Mouse (Mus musculus): ENCODE data around the gene Cd55b. TPM values are rescaled to one million over a fixed set of nuclear protein-coding genes. Genes with fewer than 3 reads are reported as not detected.
"Not testable (repeated sequence)": the region's sequence is repeated elsewhere in the genome, so short reads cannot be mapped to it uniquely, and the experiment has no call there.

The Cd55b gene
- polyA plus RNA-seq (2014; fragmentation: Nextera tagmentation; extraction: Ambion mirVana), result not detected in 2 replicates

DNA sequence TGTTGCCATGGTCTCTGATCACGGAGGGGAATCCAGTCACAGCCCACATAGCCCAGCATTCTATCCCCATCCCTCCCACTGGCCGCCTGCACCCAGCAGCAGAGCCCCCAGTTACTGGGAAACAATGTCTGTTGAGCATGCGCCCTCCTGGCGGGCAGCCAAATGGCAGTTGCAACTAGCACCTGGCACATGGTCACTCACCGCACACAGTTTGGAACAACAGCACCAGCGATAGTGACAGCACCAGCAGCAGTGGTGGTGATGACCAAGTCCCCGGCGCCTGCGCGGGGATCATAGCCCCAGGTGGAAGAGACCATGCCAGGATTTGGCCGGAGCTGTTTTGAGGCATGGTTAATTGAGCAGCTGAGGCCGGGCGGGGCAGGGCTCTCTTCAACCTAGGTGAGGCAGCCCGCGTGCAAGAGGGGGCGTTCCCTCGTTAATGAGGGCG is at the start of gene Cd55b:
TSS of gene Cd55b (minus strand) at position 346 of the 448 bp plus-strand sequence.
- Histone ChIP-seq H3K4me3 (ENCODE audit: low read depth, low read length) (no peak within 1 kb of the TSS), H3K36me3 (ENCODE audit: control insufficient read depth, insufficient read depth, low read length) (no peaks in the 10 kb centered on the region), H3K27me3 (replicated peaks; ENCODE audit: control insufficient read depth, insufficient read depth, low read length) (no peaks in the 10 kb centered on the region), H3K4me2 (ENCODE audit: low read length) (no peak within 1 kb of the TSS; the same call in 1 of the 2 replicates), H3K9me3 (replicated peaks; ENCODE audit: control insufficient read depth, low read length) (no peaks in the 10 kb centered on the region), H3K27ac (ENCODE audit: low read depth, low read length) (no peak within 1 kb of the TSS), H3K4me1 (ENCODE audit: control insufficient read depth, insufficient read depth, low read length) (no peaks in the 10 kb centered on the region), H3K9ac (ENCODE audit: low read length) (no peak within 1 kb of the TSS)
- ATAC-seq (peak; percentile 72), DNase-seq (ENCODE audit: low spot score) (peak; percentile 48)
- WGBS, result 59% methylated on average over 18 of the region's 18 CpGs

DNA sequence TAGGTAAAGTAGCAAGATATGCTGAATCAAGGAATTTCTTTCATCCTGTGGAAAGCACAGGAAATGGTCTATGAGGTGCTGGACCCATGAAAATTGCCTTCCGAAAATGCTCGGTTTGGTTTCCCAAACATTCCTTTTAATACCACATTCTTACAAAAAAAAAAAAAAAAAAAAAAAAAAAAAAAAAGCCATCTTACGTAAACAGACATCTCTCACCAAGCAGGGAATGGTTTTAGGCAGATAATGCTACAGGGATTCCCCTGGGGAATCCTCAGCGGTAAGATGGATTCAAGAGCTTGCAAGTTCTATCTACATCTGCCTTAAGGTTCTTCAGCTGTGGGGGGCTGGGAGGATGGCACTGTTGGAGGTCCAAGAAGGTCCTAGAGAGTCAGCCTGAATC is 47.3 kb upstream of the Cd55b start:
- H3K4me1 ChIP-seq (ENCODE audit: control insufficient read depth, insufficient read depth, low read length), result no peaks in the 10 kb centered on the region
- 92% methylated on average over 4 of the region's 4 CpGs for WGBS
- H3K36me3 ChIP-seq (ENCODE audit: control insufficient read depth, insufficient read depth, low read length), result no peaks in the 10 kb centered on the region
- no peak overlapping the region for H3K9ac ChIP-seq (ENCODE audit: low read length)
- H3K4me2 ChIP-seq (ENCODE audit: low read length), result no peak overlapping the region
- no peaks in the 10 kb centered on the region for H3K27me3 ChIP-seq (replicated peaks; ENCODE audit: control insufficient read depth, insufficient read depth, low read length)
- H3K27ac ChIP-seq (ENCODE audit: low read depth, low read length), result no peak overlapping the region
- DNase-seq (ENCODE audit: low spot score) (no peak), ATAC-seq (no peak)
- H3K9me3 ChIP-seq (replicated peaks; ENCODE audit: control insufficient read depth, low read length), result no peaks in the 10 kb centered on the region
- no peak overlapping the region for H3K4me3 ChIP-seq (ENCODE audit: low read depth, low read length)

DNA sequence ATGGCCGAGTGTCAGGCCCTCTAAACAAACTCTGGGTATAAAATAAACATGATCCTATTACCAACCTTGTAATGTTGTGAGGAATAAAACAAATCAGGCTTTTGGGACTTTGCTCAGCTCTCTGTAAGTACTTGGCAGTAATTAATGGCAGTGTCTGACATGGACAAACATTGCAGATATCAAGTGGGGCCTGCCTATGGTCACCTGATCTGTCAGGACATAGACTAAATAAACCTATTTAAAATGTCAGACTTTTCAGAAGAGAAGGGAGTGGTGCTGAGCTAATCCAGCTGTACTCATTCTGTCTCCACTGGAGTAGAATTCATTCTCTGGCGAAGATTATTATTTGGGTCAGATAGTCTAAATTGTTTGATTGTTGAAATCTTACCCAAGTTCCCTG is 44.6 kb upstream of the Cd55b start:
- Histone ChIP-seq H3K27ac (ENCODE audit: low read depth, low read length) (no peak overlapping the region), H3K9ac (ENCODE audit: low read length) (no peak overlapping the region), H3K4me2 (ENCODE audit: low read length) (no peak overlapping the region), H3K4me1 (ENCODE audit: control insufficient read depth, insufficient read depth, low read length) (no peaks in the 10 kb centered on the region), H3K4me3 (ENCODE audit: low read depth, low read length) (no peak overlapping the region), H3K36me3 (ENCODE audit: control insufficient read depth, insufficient read depth, low read length) (no peaks in the 10 kb centered on the region), H3K27me3 (replicated peaks; ENCODE audit: control insufficient read depth, insufficient read depth, low read length) (no peaks in the 10 kb centered on the region), H3K9me3 (replicated peaks; ENCODE audit: control insufficient read depth, low read length) (no peaks in the 10 kb centered on the region)
- 83% methylated on average over 2 of the region's 2 CpGs for WGBS
- ATAC-seq (no peak), DNase-seq (ENCODE audit: low spot score) (no peak)

DNA sequence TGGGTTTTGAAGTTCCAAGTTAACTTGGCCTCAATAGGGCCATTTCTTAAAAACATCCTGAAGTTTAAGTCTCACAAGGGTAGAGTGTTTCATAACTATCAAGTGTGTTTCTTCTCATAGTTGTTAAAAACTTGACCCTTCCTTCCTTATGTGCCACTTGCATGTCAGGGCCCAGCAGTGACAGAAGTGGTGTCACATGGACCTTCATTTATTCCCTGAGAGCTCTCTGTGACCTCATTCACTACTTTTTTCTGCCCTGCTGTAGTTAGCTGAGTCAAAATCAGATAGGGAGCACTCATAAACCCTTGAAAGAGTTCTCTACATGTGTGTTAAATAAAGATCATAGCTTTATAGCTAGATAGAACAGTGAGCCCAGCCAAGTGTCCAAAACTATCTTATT is 41.4 kb upstream of the Cd55b start:
- Histone ChIP-seq H3K9me3 (replicated peaks; ENCODE audit: control insufficient read depth, low read length) (no peaks in the 10 kb centered on the region), H3K4me3 (ENCODE audit: low read depth, low read length) (no peak overlapping the region), H3K27ac (ENCODE audit: low read depth, low read length) (no peak overlapping the region), H3K4me1 (ENCODE audit: control insufficient read depth, insufficient read depth, low read length) (no peaks in the 10 kb centered on the region), H3K36me3 (ENCODE audit: control insufficient read depth, insufficient read depth, low read length) (no peaks in the 10 kb centered on the region), H3K4me2 (ENCODE audit: low read length) (no peak overlapping the region), H3K9ac (ENCODE audit: low read length) (no peak overlapping the region), H3K27me3 (replicated peaks; ENCODE audit: control insufficient read depth, insufficient read depth, low read length) (no peaks in the 10 kb centered on the region)
- ATAC-seq (no peak), DNase-seq (ENCODE audit: low spot score) (no peak)

DNA sequence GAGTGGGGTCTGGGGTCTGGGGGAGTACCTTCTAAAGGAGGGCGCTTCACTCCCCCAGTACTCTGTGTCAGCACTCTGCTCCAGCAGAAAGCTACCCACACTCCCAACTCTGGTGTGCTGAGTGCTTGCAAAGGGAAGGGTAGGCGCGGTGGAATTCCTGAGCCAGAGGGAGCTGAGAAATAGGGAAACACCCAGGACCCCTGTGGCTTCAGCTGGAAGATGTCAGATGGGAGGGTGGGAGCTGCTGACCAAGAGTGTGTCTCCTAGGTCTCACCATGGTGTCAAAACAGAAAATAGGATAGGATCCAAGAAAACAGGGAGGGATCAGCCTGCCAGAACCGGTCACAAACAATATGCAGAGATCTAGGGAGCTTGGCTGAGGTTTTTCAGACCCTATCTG is 40.1 kb upstream of the Cd55b start:
- peak; percentile 81 for ATAC-seq
- H3K4me3 ChIP-seq (ENCODE audit: low read depth, low read length), result peak overlapping the region; percentile 56
- no peaks in the 10 kb centered on the region for H3K9me3 ChIP-seq (replicated peaks; ENCODE audit: control insufficient read depth, low read length)
- H3K27me3 ChIP-seq (replicated peaks; ENCODE audit: control insufficient read depth, insufficient read depth, low read length), result no peaks in the 10 kb centered on the region
- no peaks in the 10 kb centered on the region for H3K4me1 ChIP-seq (ENCODE audit: control insufficient read depth, insufficient read depth, low read length)
- no peak overlapping the region for H3K27ac ChIP-seq (ENCODE audit: low read depth, low read length)
- H3K9ac ChIP-seq (ENCODE audit: low read length), result peak overlapping the region; percentile 73
- H3K4me2 ChIP-seq (ENCODE audit: low read length), result peak overlapping the region; percentile 83
- peak; percentile 43 for DNase-seq (ENCODE audit: low spot score)
- WGBS, result 6% methylated on average over 4 of the region's 4 CpGs
- H3K36me3 ChIP-seq (ENCODE audit: control insufficient read depth, insufficient read depth, low read length), result no peaks in the 10 kb centered on the region

DNA sequence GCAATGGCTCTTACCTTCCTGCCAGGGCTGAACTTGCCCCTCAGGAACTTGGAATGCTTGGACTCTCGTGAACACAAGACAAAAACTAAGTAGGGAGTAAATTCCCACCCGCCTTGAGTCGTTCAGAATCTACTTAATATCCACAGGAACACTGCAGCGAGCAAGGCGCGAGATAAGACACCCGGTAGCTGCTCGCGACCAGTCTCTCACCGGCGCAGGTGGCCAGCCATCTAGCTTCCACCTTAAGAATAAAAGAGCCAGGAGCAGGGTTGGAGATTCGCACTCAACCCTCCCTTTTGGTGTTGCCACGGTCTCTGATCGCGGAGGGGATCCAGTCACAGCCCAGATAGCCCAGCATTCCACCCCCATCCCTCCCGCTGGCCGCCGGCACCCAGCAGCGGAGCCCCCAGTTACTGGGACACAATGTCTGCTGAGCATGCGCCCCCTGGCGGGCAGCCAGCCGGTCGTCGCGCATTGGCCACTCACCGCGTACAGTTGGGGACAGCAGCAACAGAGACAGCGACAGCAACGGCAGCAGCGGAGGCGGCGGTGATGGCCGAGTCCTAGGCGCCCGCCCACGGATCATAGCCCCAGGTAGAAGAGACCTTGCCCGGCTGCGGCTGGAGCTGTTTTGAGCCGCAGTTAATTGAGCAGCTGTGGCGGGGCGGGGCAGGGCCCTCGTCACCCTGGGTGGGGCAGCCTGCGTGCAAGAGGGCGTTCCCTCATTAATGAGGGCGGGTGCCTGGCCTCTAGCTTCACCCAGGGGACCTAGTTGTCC is 39.5 kb upstream of the Cd55b start, which contains the start of gene Cd55:
TSS of gene Cd55 (minus strand) at position 661 of the 778 bp plus-strand sequence.
- H3K27ac ChIP-seq (ENCODE audit: low read depth, low read length), result no peak within 1 kb of the TSS
- under 1% methylated on average over 45 of the region's 45 CpGs for WGBS
- peak within 1 kb of the TSS; percentile 83 for H3K4me2 ChIP-seq (ENCODE audit: low read length)
- no peaks in the 10 kb centered on the region for H3K9me3 ChIP-seq (replicated peaks; ENCODE audit: control insufficient read depth, low read length)
- peak within 1 kb of the TSS; percentile 56 for H3K4me3 ChIP-seq (ENCODE audit: low read depth, low read length)
- peak within 1 kb of the TSS; percentile 73 for H3K9ac ChIP-seq (ENCODE audit: low read length)
- no peaks in the 10 kb centered on the region for H3K27me3 ChIP-seq (replicated peaks; ENCODE audit: control insufficient read depth, insufficient read depth, low read length)
- DNase-seq (ENCODE audit: low spot score) (peak; percentile 91), ATAC-seq (peak; percentile 97)
- H3K4me1 ChIP-seq (ENCODE audit: control insufficient read depth, insufficient read depth, low read length), result no peaks in the 10 kb centered on the region
- no peaks in the 10 kb centered on the region for H3K36me3 ChIP-seq (ENCODE audit: control insufficient read depth, insufficient read depth, low read length)

DNA sequence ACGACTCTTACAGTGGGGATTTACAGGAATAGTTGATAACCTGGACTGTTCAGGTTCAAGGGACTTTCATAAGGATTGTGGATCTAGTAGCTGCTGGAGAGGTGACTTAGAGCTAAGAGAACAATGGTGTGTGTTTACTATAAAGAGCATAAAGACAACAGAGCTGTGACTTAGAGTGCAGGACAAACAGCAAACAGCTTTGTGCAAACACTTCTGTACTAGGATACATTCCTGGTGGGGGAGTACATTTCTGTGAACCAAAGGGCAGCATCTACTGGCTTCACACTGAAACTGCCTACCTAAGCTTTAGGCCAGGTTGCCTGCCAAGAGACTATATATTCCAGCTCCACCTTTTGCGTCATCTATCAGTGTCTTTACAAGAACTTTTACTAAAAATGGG is 32.3 kb upstream of the Cd55b start:
- WGBS, result 92% methylated on average over 2 of the region's 2 CpGs
- Histone ChIP-seq H3K9ac (ENCODE audit: low read length) (no peak overlapping the region), H3K36me3 (ENCODE audit: control insufficient read depth, insufficient read depth, low read length) (no peaks in the 10 kb centered on the region), H3K27ac (ENCODE audit: low read depth, low read length) (no peak overlapping the region), H3K4me1 (ENCODE audit: control insufficient read depth, insufficient read depth, low read length) (no peaks in the 10 kb centered on the region), H3K4me3 (ENCODE audit: low read depth, low read length) (no peak overlapping the region), H3K9me3 (replicated peaks; ENCODE audit: control insufficient read depth, low read length) (no peaks in the 10 kb centered on the region), H3K4me2 (ENCODE audit: low read length) (no peak overlapping the region), H3K27me3 (replicated peaks; ENCODE audit: control insufficient read depth, insufficient read depth, low read length) (no peaks in the 10 kb centered on the region)
- DNase-seq (ENCODE audit: low spot score) (no peak), ATAC-seq (no peak)

DNA sequence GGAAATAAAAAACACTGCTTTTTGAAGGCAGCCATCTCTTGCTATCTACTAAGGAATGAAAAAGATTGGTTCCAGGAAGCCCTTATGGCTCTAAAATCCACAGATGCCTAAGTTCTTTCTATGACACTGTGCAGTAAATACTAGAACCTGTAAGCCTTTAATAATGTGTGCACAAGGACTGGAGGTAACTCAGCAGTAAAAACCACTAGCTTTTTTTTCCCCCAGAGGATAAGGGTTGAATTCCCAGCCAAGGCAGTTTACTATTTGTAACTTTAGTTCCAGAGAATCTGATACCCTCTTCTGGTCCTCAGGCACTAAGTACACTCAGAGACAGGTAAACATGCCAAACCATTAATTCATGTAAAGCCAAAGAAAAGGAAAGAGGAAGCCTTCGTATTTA is 20.1 kb upstream of the Cd55b start:
- WGBS, result 81% methylated on average over 1 of the region's 1 CpGs

DNA sequence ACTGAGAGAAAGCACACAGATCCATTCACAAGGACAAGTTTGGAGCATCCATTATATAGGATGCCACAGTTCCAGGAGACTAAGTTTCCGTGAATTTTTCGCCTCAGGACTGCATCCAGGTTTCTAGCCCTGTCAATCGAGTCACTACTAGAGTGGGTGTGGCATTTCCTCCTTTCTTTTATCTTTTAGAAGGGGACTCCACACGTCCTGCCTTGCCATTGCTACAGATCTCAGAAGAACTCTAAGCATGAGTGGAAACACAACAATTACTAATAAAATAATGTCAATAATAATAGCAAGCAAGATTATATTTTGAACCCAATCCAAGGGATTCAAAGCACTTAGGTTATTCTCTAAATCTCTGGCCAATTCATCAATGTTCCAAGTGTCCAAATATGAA is 8.1 kb upstream of the Cd55b start:
- Histone ChIP-seq H3K4me3 (ENCODE audit: low read depth, low read length) (no peak overlapping the region), H3K9me3 (replicated peaks; ENCODE audit: control insufficient read depth, low read length) (no peaks in the 10 kb centered on the region), H3K27ac (ENCODE audit: low read depth, low read length) (no peak overlapping the region), H3K36me3 (ENCODE audit: control insufficient read depth, insufficient read depth, low read length) (no peaks in the 10 kb centered on the region), H3K27me3 (replicated peaks; ENCODE audit: control insufficient read depth, insufficient read depth, low read length) (no peaks in the 10 kb centered on the region), H3K4me1 (ENCODE audit: control insufficient read depth, insufficient read depth, low read length) (no peaks in the 10 kb centered on the region), H3K9ac (ENCODE audit: low read length) (no peak overlapping the region), H3K4me2 (ENCODE audit: low read length) (no peak overlapping the region)
- DNase-seq (ENCODE audit: low spot score) (no peak), ATAC-seq (no peak)
- 81% methylated on average over 4 of the region's 4 CpGs for WGBS

More for the DNA sequence above, 20.1 kb upstream of the Cd55b start:
- ATAC-seq; H3K36me3 ChIP-seq (ENCODE audit: control insufficient read depth, insufficient read depth, low read length); H3K27ac ChIP-seq (ENCODE audit: low read depth, low read length); H3K4me1 ChIP-seq (ENCODE audit: control insufficient read depth, insufficient read depth, low read length); H3K9ac ChIP-seq (ENCODE audit: low read length); H3K4me2 ChIP-seq (ENCODE audit: low read length); H3K9me3 ChIP-seq (replicated peaks; ENCODE audit: control insufficient read depth, low read length); DNase-seq (ENCODE audit: low spot score); H3K27me3 ChIP-seq (replicated peaks; ENCODE audit: control insufficient read depth, insufficient read depth, low read length); H3K4me3 ChIP-seq (ENCODE audit: low read depth, low read length): not testable (repeated sequence)
